Mouse (Mus musculus) frontal cortex, adult 2 months (tissue): ENCODE results near the gene Spred1. TPM values are rescaled to one million over a fixed set of nuclear protein-coding genes. Genes with fewer than 3 reads are reported as not detected.

Experiments used
- DNase-seq, 2 experiments: peaks; one replicate each; pipeline ENCODE4 v3.0.0; 2022; ENCODE audit warnings: low spot score in 1 of 2; ENCODE audit errors: extremely low spot score in 1 of 2
- polyA plus RNA-seq: library from polyadenylated mRNA; depleted of rRNA; stranded (reverse); fragments of >200 nt; gene quantifications from 2 replicates; pipeline ENCODE4 v1.2.3, GENCODE M21; 2012; rRNA removed

The Spred1 gene
- 44.5 and 44.6 TPM in 2 replicates for polyA plus RNA-seq

DNA sequence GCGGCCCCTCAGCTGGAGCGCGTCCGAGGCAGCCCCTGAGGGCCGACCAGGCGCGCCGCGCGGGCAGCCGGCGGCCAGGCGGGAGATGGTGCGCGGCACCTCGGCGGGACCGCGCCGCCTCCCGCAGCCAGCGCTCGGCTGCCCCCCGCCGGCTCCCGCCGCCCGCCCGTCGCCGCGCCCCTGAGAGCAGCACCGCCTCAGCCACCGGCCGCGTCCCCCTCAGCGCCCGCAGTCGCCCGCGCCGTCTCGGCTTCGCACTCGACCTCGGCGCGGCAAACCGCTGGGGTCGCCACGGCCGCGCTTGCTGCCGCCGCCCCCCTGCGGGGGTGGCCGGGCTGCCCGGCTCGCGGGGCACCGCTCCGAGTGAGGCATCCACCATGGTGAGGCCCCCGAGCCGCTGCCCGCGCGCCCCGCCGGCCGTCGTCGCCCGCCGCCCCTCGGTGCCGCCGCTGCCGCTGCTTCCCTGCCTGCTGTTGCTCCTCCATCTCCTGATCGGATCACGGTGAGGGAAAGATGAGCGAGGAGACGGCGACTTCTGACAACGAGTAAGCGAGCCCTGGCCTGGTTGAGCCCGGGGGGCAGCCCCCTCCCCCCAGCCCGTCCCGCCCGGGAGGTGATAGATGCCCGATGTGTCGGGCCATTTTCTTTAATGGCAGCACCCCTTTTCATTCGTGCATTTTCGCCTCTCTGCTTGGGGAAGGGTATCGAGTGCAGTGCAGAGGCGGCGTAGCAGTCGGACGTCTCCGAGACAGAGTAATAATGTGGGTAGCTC lies at the start of gene Spred1:
Spred1 (plus strand) TSS at position 163 of the 772 bp plus-strand sequence.
- no peak for DNase-seq

DNA sequence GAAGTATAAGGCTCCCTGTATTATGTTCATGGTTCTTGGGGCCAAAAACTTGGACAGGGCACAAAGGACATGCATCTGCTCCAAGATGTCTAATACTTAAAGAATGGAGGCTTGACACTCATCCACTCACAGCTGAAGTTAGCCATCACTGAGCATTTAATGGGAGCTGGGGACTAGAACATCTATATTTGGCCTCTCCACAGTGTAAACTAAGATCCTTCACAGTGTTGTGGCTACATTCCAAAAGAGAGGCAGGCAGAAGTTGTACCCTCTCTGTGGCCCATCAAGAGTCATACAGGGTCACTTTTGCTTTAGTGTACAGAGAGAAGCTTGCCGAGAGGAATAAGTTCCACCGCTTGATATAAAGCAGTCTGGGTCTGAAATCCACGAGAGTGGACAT lies 49.6 kb upstream of the Spred1 start:
- DNase-seq: no peak

DNA sequence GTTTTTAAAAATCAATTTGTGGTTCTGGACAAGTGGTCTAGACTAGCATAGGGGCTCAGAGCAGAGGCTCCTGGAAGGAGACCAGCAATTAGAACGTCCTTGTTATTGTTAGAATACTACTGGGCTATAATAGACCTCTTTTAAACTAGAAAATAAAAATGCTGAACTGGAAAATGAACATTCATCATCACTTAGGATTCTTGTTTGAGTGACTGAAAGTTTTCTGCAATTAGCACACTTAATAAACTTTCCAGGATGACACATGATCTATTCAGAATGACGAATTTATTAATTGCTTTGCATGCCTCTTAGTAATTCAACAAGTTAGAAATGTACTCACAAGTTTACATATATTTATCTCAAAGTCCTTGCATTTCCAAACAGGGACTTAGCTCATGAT lies 42.5 kb upstream of the Spred1 start:
- no peak for DNase-seq

DNA sequence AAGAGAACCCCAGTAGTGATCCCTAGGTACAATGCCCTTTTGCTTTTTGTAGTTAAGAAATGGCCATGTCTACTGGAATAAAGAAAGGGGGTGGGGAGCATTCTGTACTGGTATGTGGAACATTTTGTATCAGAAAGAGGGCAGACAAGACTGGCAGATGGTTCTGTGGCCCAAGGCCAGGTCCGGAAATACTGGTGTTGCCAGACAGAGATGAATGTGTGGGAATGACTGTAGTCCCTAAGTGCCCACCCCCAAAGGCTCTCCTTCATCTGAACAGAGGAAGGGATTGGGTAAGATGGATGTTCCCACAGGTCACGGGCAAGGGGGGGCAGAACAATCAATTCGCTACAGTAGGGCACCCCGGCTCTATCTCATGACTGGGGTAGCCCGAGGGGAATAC lies 41.6 kb upstream of the Spred1 start:
- DNase-seq: no peak

DNA sequence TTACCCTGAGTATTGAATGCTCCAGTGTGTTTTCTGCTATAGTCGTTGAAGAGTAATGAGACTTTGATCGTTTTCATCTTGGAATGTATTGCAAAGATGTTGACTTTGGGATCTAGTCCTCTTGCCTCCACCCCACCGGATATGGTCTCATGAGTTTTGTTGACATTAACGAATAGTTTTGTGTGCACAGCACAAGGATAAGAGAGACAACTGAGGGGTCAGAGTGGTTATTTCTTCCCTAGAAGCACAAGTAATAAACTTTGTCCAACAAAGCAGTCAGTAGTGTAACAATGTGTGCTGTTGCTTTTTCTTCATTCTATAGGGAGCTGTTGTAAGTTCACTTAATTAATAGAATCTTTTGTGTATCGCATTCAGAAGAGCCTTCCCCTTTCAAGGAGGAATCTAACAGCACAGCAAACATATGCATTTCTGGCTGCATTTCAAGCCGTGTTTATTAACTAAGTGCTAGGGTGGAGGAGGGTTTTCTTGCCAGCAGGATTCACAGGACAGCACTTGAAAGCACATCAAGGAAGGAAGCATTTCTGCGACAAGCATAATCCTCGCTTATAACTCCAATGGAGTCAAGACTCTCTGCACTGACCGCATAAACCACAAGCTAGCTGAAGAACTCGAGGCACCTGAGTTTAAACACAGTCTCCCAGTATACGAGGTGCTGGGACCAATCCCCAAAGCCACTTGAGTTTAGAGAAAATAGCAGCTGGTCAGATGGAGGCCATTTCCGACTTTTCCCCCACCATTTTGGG lies 35.0 kb upstream of the Spred1 start:
- no peak for DNase-seq

DNA sequence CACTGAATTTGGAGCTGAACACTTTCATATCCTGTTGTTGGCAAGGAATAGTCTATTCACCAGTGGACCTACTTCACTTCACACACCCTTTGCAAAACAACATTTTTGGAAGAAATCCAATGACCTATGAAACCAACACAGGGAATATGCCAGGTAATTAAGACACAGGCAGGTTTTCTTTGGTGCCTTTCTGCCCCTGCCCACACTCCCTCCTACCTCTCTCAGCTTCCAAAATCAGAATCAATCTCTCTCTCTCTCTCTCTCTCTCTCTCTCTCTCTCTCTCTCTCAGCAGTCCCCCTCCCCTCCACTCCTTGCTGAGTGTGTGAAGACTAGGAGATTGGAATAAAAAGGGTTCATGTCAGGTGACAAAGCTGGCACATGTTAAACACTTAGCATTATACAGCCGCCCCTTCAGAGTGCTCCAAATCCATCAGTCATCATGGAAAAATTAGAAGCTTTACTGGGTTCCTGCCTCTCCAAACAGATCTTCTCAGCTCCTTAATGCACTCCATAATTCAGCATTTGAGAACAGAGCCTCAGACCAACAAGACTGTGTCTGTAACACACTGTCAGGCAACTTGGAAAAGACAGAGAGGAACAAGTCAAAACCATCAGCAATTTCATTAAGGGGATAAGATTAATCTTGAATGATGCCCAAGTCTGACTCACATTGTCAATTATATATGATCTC lies 34.3 kb upstream of the Spred1 start:
- no peak for DNase-seq

DNA sequence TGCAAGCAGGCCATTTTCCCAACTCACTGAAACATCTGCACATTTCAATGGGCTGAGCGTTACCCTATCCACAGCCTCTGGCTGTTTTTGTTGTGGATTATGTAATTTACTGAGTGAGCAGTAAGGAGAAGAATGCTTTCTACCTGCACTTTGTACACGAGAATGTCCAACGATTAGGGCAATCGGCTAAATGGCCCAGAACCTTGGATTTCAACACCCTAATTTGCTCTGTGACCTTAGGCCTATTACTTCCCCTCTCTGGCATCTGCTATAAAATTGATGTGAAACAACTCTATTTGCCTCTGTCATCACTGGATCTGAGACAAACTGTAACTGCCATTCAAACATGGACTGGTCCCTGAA lies 33.7 kb upstream of the Spred1 start:
- DNase-seq: no peak

DNA sequence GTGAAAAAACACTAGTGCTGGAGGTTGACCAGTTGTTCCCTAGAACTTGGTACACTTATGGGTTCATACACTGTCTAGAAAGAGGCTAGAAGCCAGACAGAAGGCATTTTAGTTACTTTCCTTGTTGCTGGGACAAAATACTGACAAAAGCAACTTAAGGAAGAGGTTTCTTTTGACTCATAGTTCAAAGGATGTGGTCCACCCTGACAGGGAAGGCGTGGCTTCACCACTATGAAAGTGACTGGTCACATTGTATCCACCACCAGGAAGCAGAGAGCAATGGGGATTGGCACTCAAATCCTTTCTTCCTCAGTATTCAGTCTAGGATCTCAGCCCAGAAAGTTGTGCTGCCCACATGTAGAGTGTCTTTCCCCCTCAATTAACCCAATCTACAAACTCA lies 31.7 kb upstream of the Spred1 start:
- no peak for DNase-seq

DNA sequence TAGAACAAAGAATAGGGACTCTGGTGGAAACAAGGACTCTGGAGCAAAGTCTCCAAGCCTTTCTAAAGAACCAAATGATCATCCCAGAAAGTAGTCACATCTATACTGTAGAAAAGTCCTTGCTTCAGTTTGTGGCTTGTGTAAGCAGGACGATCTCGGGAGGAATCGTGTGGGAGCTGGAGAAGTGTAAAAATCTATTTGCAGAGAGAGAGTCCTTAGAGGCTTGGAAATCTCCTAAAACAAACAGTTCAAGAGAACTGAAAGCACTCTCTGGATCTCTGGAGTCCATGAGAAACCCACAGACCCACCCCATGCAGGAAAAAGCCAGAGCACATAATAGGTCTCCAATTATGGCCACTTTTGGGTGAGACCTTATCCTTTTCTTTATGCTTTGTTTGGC lies 31.1 kb upstream of the Spred1 start:
- peak in 1 of 2 experiments; percentile 31 for DNase-seq

DNA sequence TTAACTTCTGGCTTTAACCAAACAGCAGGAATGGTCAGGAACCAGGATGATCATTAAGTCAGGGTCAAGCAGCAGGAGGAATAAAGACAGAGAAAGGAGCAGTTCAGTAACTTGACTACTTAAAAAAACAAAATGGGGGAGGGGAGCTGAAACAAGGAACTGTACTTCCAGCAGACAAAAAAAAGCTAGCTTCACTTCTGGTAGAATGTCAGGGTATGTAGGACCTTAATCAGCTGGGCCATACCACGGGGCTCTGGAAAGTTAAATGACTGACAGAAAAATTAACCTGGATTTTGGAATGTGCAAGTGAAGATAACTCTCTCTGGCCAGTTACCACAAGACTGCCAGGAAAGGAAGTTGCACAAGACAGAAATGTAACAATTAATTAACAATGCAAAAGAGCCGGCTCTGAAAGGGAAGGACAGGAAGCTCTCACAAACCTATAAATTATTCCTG lies 28.2 kb upstream of the Spred1 start:
- no peak for DNase-seq

DNA sequence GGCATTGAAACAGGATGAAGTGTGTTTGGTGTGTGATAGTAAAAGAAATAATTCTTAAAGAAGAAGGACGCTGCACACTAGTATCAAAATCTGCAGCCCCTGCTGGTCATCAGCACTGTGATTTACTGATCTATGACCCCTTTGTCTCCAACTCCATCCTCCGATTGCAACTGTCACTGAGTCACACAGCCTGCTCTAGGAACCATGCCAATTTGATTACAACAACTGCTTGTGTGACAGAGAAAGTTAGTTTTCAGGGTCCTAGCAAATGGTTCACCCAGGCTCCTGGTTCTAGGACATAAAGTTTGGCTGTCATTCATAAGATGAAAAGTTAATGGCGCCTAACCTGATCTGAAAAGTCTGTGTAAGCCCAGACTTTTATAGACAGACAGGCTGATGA lies 25.7 kb upstream of the Spred1 start:
- DNase-seq: no peak

DNA sequence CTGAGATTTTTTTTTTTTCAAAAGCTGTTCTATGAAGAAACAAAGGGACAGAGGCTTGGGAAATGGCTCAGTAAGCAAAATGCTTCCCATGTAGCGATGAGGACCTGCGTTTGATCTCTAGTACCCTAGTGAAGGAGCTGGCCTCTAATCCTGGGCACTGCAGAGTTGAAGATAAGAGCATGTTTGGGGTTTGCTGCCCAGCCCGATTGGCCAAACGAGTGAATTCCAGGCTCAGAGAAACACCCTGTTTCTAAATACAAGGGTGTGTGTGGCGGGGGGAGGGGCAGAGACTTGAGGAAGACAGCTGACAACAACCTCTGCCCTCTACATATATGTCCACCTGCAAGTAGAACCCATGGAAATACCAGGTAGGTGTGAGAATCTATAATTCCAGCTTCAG lies 23.9 kb upstream of the Spred1 start:
- DNase-seq: no peak

DNA sequence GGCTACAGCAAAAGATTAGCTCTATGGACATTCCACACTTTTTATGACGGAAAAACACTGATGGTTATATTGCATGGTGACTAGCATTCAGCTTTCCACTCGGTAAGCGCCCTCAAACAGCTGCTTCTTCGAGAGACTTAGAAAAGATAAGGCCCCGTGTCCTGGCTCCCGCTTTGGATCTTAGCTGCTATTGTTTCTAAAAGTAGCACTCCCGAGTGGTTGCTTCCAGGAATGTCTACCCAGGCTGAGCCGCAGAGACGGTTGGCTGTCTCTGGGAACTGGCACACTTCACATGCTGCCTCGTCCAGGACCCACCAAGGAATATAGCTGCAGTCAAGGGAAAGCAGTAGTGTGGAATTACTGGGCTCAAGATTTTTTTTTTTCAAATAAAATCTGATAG lies 21.9 kb upstream of the Spred1 start:
- no peak for DNase-seq

DNA sequence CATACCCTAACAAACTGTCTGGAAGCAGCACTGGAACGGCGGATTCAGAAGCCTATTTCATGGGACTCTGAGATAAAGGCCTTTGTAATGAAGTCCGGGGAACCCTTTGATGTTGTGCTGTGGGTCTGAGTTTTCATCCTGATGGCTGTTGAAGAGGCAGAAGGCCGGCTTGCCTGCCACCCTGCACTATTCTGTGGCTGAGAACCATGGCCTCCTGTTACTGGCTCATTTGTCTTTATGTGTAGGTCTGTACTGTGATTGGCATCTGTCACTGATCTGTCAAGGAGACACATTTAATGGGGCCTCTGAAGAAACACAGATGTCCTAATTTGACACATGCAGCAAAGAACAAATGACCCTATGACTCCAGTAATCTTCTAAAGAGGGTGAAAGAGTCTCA lies 17.7 kb upstream of the Spred1 start:
- no peak for DNase-seq

DNA sequence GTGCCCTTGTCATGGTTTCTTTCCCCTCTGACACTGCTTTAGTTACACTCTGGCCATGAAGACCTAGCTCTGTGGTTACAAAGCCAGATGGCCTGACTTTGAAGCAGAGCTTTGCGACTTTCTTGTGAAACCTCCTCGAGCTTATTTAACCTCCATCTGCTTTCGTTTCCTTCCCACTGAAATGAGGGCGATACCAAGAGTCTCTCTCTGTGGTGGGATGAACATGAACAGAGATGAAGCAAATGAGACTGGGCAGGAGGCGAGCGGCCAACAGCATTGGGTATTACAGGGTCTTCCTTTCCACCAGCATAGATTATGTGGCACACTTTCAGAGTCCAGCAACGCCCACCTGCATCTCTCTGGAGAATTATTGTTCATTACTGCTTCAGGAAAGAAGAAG lies 15.8 kb upstream of the Spred1 start:
- DNase-seq: no peak

DNA sequence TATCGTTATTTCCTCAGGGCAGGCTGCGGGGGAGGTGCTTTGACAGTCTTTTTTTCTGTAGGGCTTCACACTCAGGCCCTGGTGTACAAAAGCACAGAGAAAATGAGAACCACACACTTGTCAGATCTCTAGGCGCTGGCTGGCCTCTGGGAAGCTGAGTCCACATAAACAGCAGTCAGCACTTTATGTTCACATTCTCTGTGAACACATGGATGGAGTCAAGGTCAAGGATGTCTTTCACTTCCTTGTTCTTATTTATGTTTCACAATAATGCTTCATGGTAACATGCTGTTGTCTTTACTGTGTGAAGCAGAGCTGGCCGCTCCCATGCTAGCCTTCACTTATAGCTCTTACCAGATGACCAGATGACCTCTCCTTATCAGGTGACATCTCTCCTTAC lies 13.1 kb upstream of the Spred1 start:
- no peak for DNase-seq

DNA sequence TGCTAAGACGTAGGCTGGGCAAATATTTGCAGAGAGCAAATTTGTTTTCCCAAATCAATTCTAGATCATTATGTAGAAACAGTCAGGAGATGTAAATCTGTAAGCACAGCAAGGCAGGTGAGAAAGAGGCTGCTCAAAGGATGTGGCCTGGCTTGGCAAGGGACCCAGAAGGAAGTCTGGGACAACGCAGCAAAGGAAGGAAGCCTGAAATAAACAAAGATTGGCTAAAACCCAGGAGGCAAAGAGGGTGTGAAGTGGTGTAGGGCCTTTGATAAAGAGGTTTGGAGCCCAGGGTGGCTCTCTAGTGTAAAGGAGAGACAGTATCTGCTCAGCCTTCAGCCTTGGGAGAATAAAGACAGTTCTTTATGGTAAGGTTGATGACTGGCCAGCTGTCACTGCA lies 11.9 kb upstream of the Spred1 start:
- no peak for DNase-seq

DNA sequence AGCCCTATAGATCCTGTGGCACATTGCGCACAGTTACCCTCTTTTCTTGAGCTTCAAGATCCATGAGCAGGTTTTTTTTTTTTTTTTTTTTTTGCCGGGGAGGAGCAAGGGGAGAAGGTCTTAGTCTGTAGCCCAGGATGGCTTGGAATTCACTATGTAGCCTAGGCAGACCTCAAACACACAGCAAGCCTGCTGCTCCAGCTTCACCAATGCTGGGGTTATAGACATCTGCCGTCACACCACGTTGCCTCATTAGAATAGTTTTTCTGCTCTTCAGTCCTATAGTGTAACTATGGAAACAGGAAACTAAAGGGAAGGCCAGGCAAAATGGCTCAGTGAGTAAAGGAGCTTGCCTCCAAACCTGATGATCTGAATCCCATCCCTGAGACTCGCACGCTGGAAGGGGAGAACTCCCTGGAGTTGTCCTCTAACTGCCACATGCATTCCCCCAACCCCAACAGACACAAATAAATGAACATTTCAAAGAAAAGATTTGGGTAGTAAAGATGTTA lies 10.8 kb upstream of the Spred1 start:
- DNase-seq: no peak

DNA sequence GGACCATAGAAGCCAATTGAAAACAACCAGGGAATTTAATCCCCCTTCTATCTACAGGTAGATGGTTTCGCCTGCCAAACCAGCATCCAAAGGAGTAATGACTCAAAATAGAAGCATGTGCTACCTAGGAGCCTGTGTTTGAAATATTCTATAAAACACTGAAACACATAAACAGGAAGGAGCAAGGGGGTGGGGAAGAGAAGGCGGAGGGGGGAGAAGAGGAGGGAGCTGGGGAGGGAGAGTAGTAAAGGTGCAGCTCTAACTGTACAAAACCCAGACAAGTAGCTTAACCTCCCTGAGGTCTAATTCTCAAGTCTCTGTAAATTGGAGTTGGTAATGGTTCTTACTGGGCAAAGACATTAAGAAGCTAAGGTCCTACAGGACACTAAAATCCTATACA lies 7.9 kb upstream of the Spred1 start:
- no peak for DNase-seq

DNA sequence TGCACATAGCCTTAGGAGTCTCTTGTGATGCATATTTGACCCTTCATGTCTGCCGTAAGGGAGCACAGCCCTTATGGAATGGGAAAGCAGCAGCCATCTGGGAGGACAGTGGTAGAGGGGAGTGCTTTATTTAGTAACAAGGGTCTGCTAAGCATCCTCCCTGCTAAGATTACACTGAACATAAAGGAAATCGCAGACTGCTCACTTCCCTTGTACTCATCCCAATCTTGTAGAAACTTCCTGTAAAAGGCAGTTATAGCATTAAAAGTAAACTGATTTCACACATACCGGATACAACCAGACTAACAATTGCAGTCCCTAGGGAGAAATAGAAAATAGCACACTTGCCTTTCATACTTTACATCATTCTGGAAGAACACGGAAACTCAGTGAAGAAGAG lies 7.4 kb upstream of the Spred1 start:
- DNase-seq: no peak

DNA sequence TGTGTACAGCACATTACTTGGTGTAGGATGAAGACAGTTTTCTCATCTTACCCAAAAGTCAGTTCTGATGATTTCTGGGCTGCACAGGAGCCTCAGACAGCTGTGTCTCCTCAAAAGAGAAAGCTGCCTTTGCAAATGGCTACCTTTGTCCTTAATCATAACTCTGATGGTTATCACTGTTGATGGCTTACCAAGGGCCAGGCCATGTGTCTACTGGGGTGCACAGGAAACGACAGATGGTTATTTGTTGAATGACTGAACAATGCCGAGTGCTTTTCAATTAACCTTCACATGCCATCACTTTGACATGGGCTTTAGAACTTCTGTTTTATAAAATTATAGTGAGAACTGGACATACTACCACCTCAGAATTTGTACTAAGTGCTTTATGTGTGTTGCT lies 2.7 kb upstream of the Spred1 start:
- no peak for DNase-seq
